Mouse (Mus musculus) lung, adult 2 months (tissue): ENCODE data around the gene Sema7a. TPM values are rescaled to one million over a fixed set of nuclear protein-coding genes. Genes with fewer than 3 reads are reported as not detected.

ENCODE experiments used
- DNase-seq: peaks from one replicate; pipeline ENCODE4 v3.0.0; 2022
- H3K4me1 ChIP-seq: fragments of 200-500 bp; 2 replicates; pipeline ENCODE4 v1.6.1; 2011; ENCODE audit warnings: low read length; ENCODE audit not compliant: control insufficient read depth, insufficient read depth
- H3K4me3 ChIP-seq: fragments of 200-500 bp; replicated peaks from 2 replicates; pipeline ENCODE3; 2011; ENCODE audit warnings: low read depth, mild to moderate bottlenecking, control low read depth, low read length; ENCODE audit errors: extremely low read depth
- CTCF ChIP-seq: fragments of 200-500 bp; IDR thresholded peaks from 2 replicates; pipeline ENCODE4 v1.5.1; 2011; ENCODE audit warnings: mild to moderate bottlenecking, low read length, control low read depth; ENCODE audit not compliant: insufficient read depth
- POLR2A ChIP-seq: fragments of 200-500 bp; IDR thresholded peaks from 2 replicates; pipeline ENCODE4 v1.6.1; 2011; ENCODE audit warnings: low read depth, mild to moderate bottlenecking, control low read depth, low read length, borderline replicate concordance; ENCODE audit errors: extremely low read depth
- WGBS: fragments of 180-500 bp; shearing (Covaris S2); methylation state at CpG from one replicate; pipeline ENCODE4 v1.1.7; 2018; 5-methylcytosine and 5-hydroxymethylcytosine counted together
- polyA plus RNA-seq: library from polyadenylated mRNA; depleted of rRNA; stranded (reverse); fragments of >200 nt; gene quantifications from 2 replicates; pipeline ENCODE4 v1.2.3, GENCODE M21; 2012

Gene Sema7a
- polyA plus RNA-seq, 1 experiment = 69.3 TPM

- Histone ChIP-seq H3K4me3 (no peak overlapping the region), H3K4me1 (0 out of 2 replicates have a peak, but pooled peaks cover 3% of the 10 kb centered on the region)
- DNase-seq = no peak
- no peak for TF ChIP-seq POLR2A
- WGBS = 78% methylated on average over 5 of the region's 5 CpGs
Measured at GRCm38 (mm10) chr9:57956838-57957236, 16.9 kb downstream of the Sema7a start.

- 33% methylated on average over 1 of the region's 1 CpGs for WGBS
- DNase-seq = no peak
- TF ChIP-seq POLR2A (no peak), CTCF (no peak)
Measured at GRCm38 (mm10) chr9:57958615-57959014, 18.7 kb downstream of the Sema7a start.

GRCm38 (mm10) chr9:57959399-57959798, 19.5 kb downstream of the Sema7a start:
- TF ChIP-seq CTCF (no peak), POLR2A (no peak)
- WGBS = 72% methylated on average over 10 of the region's 10 CpGs
- H3K4me3 ChIP-seq = no peak overlapping the region
- no peak for DNase-seq
- peaks cover 4% of the 10 kb centered on the region for H3K4me1 ChIP-seq

More at GRCm38 (mm10) chr9:57958615-57959014, 18.7 kb downstream of the Sema7a start:
- Histone ChIP-seq H3K4me3 (no peak overlapping the region), H3K4me1 (peaks cover 4% of the 10 kb centered on the region; the same call in 1 of the 2 replicates)

GRCm38 (mm10) chr9:57959886-57960866, 20.3 kb downstream of the Sema7a start:
- Histone ChIP-seq H3K4me3 (no peak overlapping the region), H3K4me1 (peaks cover 4% of the 10 kb centered on the region)
- DNase-seq = no peak
- WGBS = 79% methylated on average over 17 of the region's 17 CpGs
- TF ChIP-seq POLR2A = no peak
- TF ChIP-seq CTCF = no peak

GRCm38 (mm10) chr9:57961226-57961625, 21.3 kb downstream of the Sema7a start:
- WGBS = 85% methylated on average over 15 of the region's 15 CpGs
- H3K4me3 ChIP-seq = no peak overlapping the region
- TF ChIP-seq CTCF = no peak
- no peak for TF ChIP-seq POLR2A
- H3K4me1 ChIP-seq = peaks cover 8% of the 10 kb centered on the region
- DNase-seq = no peak

- 45% methylated on average over 17 of the region's 17 CpGs for WGBS
- peak; percentile 21; the same call in 1 of the 2 replicates for TF ChIP-seq POLR2A
- TF ChIP-seq CTCF = no peak
- Histone ChIP-seq H3K4me3 (no peak overlapping the region), H3K4me1 (peaks cover 8% of the 10 kb centered on the region)
- DNase-seq = no peak
Measured at GRCm38 (mm10) chr9:57961863-57962778, 22.2 kb downstream of the Sema7a start.

GRCm38 (mm10) chr9:57963249-57963997, 23.5 kb downstream of the Sema7a start:
- Histone ChIP-seq H3K4me3 (no peak overlapping the region), H3K4me1 (peaks cover 8% of the 10 kb centered on the region)
- TF ChIP-seq CTCF (no peak), POLR2A (no peak)
- no peak for DNase-seq
- WGBS = 77% methylated on average over 4 of the region's 4 CpGs

- no peak for DNase-seq
- H3K4me3 ChIP-seq = no peak overlapping the region
- 86% methylated on average over 5 of the region's 5 CpGs for WGBS
- H3K4me1 ChIP-seq = peaks cover 8% of the 10 kb centered on the region
- TF ChIP-seq POLR2A (no peak), CTCF (no peak)
Measured at GRCm38 (mm10) chr9:57963998-57964395, 24.1 kb downstream of the Sema7a start.
